Mouse (Mus musculus): ENCODE data around the gene Gab3.

The Gab3 gene

GRCm38 (mm10) chrX:75084774-75085508 is at the start of gene Gab3:
Gab3 (minus strand) TSS chrX:75085458.
- DNase-seq (ENCODE audit: low read depth) = no peak

GRCm38 (mm10) chrX:75130467-75131160 is 45.4 kb upstream of the Gab3 start, which contains the start of gene Mpp1:
Mpp1 (minus strand) TSS chrX:75131016.
- DNase-seq (ENCODE audit: low read depth) = peak; percentile 71

- DNase-seq (ENCODE audit: low read depth) = no peak
Observed at GRCm38 (mm10) chrX:75129474-75129873, 44.2 kb upstream of the Gab3 start.

DNA sequence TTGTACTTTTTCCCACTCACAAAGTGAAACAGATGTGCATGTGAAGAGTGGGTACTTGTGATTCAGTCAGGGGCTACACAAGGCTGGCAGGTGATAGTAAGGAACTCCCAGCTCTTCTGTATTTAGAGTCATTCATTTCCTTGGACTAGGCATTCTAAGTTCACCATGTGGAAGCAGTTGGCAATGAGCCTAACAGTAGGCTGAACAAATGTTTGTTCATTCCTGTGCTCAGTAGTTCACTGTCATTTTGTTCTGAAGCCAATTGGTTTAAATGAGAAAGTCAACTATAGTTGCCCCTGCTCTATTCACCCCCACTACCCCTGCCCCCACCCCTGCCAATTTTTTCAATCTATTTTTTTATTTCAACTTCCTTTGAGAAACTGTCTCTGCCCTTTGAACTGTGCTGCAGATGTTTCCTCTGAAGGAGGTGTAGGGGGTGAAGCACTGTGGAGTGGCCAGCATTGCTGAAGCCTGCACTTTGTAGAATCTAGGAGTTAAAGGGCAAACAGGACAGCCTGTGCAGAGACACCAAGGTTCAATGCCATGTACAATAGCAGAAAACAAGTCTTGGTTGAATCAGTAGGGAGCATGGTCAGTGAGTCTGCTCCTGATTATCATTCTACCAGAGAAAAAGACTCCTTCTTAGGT is 43.2 kb upstream of the Gab3 start:
- DNase-seq (ENCODE audit: low read depth) = no peak

DNA sequence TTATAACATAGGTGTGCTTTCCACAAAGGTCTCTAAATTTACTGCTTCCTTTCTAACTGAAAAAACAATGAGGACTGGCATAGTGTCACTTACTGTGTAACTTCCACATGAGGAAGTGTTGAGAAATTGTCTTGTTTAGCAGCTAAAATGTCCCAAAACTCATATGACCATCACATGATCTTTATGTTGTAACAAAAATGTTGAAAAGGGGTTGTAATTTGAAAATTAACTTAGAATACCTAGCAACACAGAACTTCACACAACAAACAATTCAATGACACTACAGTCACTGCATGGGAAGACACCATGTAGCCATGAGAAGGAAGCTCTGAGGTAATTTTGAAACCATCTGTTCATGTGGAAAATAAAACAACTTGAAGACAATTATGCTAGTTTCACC is 41.6 kb upstream of the Gab3 start:
- no peak for DNase-seq (ENCODE audit: low read depth)

GRCm38 (mm10) chrX:75125606-75126005 is 40.3 kb upstream of the Gab3 start:
- DNase-seq (ENCODE audit: low read depth) = no peak

- no peak for DNase-seq (ENCODE audit: low read depth)
Observed at GRCm38 (mm10) chrX:75115550-75115949, 30.3 kb upstream of the Gab3 start.

- DNase-seq (ENCODE audit: low read depth) = no peak
Observed at GRCm38 (mm10) chrX:75102293-75102692, 17.0 kb upstream of the Gab3 start.

DNA sequence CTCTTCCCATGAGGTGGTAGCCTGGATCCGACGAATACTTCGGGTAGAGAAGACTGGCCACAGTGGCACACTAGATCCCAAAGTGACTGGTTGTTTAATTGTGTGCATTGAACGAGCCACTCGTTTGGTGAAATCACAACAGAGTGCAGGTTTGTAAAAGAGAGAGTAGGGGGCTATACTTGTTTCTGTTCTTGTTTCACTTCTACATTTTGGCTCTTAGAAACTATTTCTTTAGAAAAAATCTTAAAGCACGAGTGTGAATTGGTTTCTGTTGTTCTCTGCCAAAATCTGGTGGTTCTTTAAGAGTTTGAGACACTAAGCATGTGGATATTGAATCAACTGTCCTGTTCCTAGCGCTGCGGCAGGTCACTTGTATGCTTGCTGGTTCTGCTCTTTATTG is 13.5 kb upstream of the Gab3 start:
- DNase-seq (ENCODE audit: low read depth) = no peak

- no peak for DNase-seq (ENCODE audit: low read depth)
Observed at GRCm38 (mm10) chrX:75096163-75096770, 11.0 kb upstream of the Gab3 start.

- DNase-seq (ENCODE audit: low read depth) = peak; percentile 79
Observed at GRCm38 (mm10) chrX:75095369-75096162, 10.3 kb upstream of the Gab3 start, which contains the start of gene Dkc1. Dkc1 (plus strand) TSS chrX:75095854.

DNA sequence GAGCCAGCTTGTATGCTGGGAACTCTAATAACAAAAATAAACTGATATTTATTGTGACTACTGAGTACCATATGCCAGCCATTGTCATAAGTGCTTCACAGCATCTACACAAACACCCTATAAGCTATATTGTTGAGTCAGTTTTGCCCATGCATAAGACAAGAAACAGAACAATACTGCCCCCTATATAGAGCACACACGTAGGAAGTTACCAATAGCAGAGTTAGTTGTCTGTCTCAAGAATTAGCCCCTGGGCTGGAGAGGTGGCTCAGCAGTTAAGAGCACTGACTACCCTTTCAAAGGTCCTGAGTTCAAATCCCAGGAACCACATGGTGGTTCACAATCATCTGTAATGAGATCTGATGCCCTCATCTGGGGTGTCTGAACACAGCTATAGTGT is 396 bp upstream of the Gab3 start:
- no peak for DNase-seq (ENCODE audit: low read depth)

DNA sequence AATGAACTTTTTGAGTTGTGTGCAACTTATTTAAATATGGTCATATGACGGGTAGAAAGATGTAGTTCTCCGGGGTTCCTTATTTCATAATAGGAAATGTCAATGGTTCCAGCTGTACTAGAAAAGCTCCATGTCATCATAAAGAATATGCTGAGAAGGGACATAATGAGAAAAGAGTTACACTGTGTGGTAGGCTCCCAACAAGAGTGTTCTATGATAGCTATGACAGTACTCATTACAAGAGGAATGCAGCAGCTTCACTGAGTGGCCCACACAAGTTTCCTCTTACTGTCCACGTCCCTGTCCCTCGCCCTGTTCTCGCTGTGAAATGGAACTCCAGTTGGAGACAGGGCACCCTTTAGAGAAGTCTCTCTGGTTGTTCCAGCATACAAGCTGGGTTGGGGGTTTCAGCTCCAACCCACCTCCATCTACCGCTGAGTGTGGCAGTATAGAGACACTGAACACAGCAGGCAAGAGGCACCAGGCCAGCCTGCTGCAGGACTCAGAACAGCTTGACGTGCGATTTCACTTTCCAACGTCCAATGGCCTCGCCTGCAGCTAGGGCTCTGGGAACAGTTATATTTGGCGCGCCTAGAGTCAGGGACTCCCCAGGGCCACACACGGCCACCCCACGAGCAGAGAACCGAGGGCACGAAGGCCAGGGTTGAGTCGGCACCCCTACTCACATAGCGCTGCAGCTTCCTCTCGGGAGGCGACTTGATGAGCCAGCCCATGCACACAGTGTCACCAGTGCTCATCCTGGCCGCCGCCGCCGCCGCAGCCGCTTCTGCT is 1.1 kb downstream of the Gab3 start:
- DNase-seq (ENCODE audit: low read depth) = no peak

DNA sequence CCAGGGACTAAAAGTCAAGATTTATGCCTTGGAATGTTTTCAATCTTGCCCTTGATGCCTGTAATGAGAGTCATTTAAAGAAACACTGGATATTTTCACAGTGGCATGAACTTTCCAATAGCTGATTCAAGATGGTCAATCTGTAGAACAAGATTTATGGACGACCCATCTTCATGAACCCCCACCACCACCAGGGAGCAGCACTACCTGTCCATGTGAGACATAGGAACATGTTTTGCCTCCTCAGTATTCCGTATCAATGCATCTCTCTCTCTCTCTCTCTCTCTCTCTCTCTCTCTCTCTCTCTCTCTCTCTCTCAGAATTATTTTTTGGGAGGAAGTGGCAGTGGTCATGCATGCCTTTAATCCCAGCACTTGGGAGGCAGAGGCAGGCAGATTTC is 2.9 kb downstream of the Gab3 start:
- no peak for DNase-seq (ENCODE audit: low read depth)

DNA sequence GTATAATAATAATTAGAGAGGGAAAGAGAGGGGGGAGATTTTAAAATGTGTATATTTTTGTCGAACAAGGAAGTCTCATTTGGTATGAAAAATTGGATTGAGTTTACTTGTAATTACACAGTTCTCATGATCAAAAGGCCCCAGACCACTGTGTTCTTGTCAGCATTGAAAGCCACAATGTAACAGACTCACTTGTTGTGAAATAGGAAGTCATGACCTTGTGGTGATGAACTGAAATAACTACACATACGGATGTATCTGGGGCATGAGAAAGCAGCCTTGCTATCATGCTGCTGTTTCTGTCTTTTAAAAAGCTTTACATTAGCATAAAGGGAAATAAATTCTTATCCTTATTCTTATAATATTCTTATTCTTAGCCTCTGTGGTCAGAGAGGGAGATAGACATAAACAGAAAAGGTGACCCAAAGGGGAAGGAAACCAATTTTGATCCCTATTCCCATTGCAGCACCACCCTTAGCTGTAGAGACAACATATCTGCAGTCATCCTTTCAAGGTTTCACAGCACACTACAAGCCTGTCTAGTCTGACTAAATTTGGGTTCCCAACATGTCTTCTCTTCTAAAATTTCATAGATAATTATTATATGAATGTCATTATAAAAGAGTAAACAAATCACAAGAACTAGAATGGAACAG is 29.0 kb downstream of the Gab3 start:
- DNase-seq (ENCODE audit: low read depth) = no peak

GRCm38 (mm10) chrX:75046921-75047635 is 38.2 kb downstream of the Gab3 start:
- DNase-seq (ENCODE audit: low read depth) = no peak

- DNase-seq (ENCODE audit: low read depth) = no peak
Observed at GRCm38 (mm10) chrX:75045931-75046330, 39.3 kb downstream of the Gab3 start.

DNA sequence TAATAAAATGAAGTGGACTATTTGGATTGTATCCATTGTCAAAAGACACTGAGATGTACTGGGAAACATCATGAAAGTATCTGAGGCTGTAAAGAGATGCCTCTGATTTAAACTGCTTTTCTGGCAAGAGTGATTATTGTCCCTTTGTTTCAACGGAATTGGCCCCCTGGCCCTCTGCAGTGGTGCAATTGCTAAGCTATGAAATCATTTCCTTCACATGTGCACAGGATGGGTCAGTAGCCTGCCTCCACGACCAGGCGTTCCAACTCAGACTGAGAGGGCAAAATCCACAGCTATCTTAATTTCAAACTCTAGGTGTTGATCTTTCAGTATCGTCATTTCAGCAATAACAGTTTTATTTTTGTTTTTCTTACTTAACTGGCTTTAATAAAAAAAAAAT is 40.7 kb downstream of the Gab3 start:
- no peak for DNase-seq (ENCODE audit: low read depth)

GRCm38 (mm10) chrX:75036626-75037025 is 48.6 kb downstream of the Gab3 start:
- DNase-seq (ENCODE audit: low read depth) = no peak

GRCm38 (mm10) chrX:75035162-75035561 is 50.1 kb downstream of the Gab3 start:
- DNase-seq (ENCODE audit: low read depth) = no peak
